Mouse (Mus musculus) gastrocnemius, postnatal 36 days (tissue): ENCODE measurements around the gene Yipf6. TPM values are rescaled to one million over a fixed set of nuclear protein-coding genes. Genes with fewer than 3 reads are reported as not detected.

ENCODE experiments used
- total RNA-seq, 2 experiments: library from RNA; stranded (reverse); gene quantifications; 2 replicates each; pipeline ENCODE4 v1.2.3; 2021

Gene Yipf6
- total RNA-seq, 2 experiments from 2014 or later, result 8.7 to 9.0 TPM

Other genes starting within 250 kb of the Yipf6 start
- gene Ophn1, start 45.3 kb upstream of the Yipf6 start, total RNA-seq, result 1 to 10 TPM; 3.7 to 3.9 TPM
- gene Stard8, start 66.9 kb downstream of the Yipf6 start, total RNA-seq, result 10 to 100 TPM; 13.3 to 13.5 TPM
- 1 to 10 TPM; 4.5 to 5.8 TPM for gene Efnb1, start 199.8 kb downstream of the Yipf6 start, total RNA-seq